ENCODE assay signal across 8 mouse cellular contexts in the genomic region with DNA sequence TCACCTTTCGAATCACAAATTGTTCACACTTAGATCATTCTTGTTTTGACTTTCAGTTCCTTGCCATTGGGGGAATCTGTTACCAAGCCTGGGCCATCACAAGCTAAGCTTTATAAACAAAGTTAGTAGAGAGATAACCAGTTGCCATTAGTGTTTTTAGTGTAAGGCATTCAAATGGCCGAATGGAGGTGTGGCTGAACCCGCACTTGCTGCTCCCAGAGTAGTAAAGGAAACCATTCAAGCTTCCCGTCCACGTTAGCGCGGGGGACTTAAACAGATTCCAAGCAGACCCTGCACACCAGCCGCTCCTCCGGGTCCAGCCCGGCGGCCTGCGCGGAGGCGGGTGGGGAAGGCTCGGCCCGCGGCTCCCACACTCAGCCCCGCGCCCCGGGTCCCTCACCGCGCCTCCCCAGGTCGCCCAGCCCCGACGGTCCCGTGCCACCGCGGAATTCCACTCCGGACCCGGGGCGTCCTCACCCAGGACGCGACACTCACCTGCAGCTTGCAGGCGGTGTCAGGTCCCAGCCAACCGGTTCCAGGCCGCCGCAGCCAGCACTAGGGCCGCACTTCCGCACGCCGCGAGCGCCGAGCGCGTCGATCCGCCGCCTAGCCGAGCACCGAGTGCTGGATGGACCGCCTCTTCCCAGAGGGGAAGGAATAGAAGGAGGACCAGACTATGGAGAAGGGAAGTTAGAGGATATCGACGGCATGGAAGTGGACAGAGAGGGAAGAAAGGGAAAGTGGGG. TPM values are rescaled to one million over a fixed set of nuclear protein-coding genes. Genes with fewer than 3 reads are reported as not detected.
DNase-seq lines count a peak whose midpoint lies in the region; ATAC-seq lines count a peak whose summit lies in the region.

A gene (minus strand): TSS at position 593 of the 746 bp plus-strand sequence.
A gene (plus strand): TSS at position 704 of the 746 bp plus-strand sequence.

- H3K27ac ChIP-seq in hindbrain, embryonic 12.5 days: peak within 1 kb of the TSS; percentile 83

- H3K4me1 ChIP-seq in hindbrain, embryonic 12.5 days: 0 out of 2 replicates have a peak, but pooled peaks cover 5% of the 10 kb centered on the region

- WGBS in hindbrain, embryonic 12.5 days: 1% methylated on average over 54 of the region's 54 CpGs

- H3K4me3 ChIP-seq in hindbrain, embryonic 12.5 days: peak within 1 kb of the TSS; percentile 82

- no peaks in the 10 kb centered on the region for H3K27me3 ChIP-seq in hindbrain, embryonic 12.5 days

- peak; percentile 90 for DNase-seq in R1 (ENCODE audit: low read depth, low spot score)
- DNase-seq in cerebellum, postnatal 14 days: peak; percentile 87 to 89
- peak; percentile 59 to 74 for DNase-seq in frontal cortex, postnatal 10 days (ENCODE audit: low spot score in 2 of 2)
- peak; percentile 83 for DNase-seq in layer of hippocampus, postnatal 36 days
- peak; percentile 84 for DNase-seq in lung, postnatal 25 days (ENCODE audit: low spot score)
- peak; percentile 56 for DNase-seq in retina, adult 2 months (ENCODE audit: low read depth, low spot score)
- peak; percentile 83 for DNase-seq in thymus, postnatal 25 days

- H3K4me2 ChIP-seq in hindbrain, embryonic 12.5 days (replicated peaks): peak within 1 kb of the TSS; percentile 59

- peak; percentile 98 for ATAC-seq in hindbrain, embryonic 12.5 days (ENCODE audit: low FRiP score)

- H3K9me3 ChIP-seq in hindbrain, embryonic 12.5 days (replicated peaks): no peaks in the 10 kb centered on the region

- H3K9ac ChIP-seq in hindbrain, embryonic 12.5 days: peak within 1 kb of the TSS; percentile 87

- H3K36me3 ChIP-seq in hindbrain, embryonic 12.5 days: no peaks in the 10 kb centered on the region

RNA-seq across cellular contexts. Expression of the first gene that starts in this region (rescaled TPM):
- 45.8 and 52.6 TPM in 2 replicates for polyA plus RNA-seq in hindbrain, embryonic 12.5 days (2016; fragmentation: Nextera tagmentation; extraction: Ambion mirVana)
- 10 to 100 TPM; 37.4 to 37.7 TPM for total RNA-seq in layer of hippocampus, postnatal 36 days (2021)

RNA-seq across cellular contexts. Expression of the second gene that starts in this region (rescaled TPM):
- polyA plus RNA-seq in hindbrain, embryonic 12.5 days (2016; fragmentation: Nextera tagmentation; extraction: Ambion mirVana): 0.12 and 0.17 TPM in 2 replicates
- total RNA-seq in layer of hippocampus, postnatal 36 days (2021): not detected

Comparison
In these comparisons a context has a peak if more than half of its experiments do, and no peak if none do; other contexts are left out.
1. Peak in every context shown above with its lines: DNase-seq, ATAC-seq, H3K4me3 ChIP-seq and H3K27ac ChIP-seq.